In genomic region chr3:93375601-93376000, GRCm38 (mm10) we compare ENCODE assay signal across 33 mouse cellular contexts. TPM values are rescaled to one million over a fixed set of nuclear protein-coding genes. Genes with fewer than 3 reads are reported as not detected.
DNase-seq lines count a peak whose midpoint lies in the region; ATAC-seq and TF ChIP-seq lines count a peak whose summit lies in the region.
"Had no signal": no experiment of that assay in that cellular context is flagged by ENCODE, and none has a peak within 500 bp of the region (broad histone marks: within the 10 kb centered on the region; RNA-seq: fewer than 3 reads in every experiment).

No protein-coding gene starts in this region.

- 74% methylated on average over 5 of the region's 5 CpGs for WGBS in lung, postnatal 0 days
- 88% methylated on average over 5 of the region's 5 CpGs for WGBS in kidney, adult 2 months

- H3K4me3 ChIP-seq in lung, postnatal 0 days (ENCODE audit: low read depth, low read length): no peak overlapping the region
- no peak overlapping the region for H3K4me3 ChIP-seq in kidney, adult 2 months (ENCODE audit: insufficient read depth, low read depth, low read length)
- H3K4me3 ChIP-seq: embryonic facial prominence, embryonic 13.5 days; embryonic facial prominence, embryonic 15.5 days; erythroblast, embryonic 14.5 days; forebrain, embryonic 10.5 days; forebrain, embryonic 12.5 days had no signal

- no peak for ATAC-seq in lung, postnatal 0 days
- peak; percentile 74 for ATAC-seq in granulocyte monocyte progenitor cell, adult 5-6 weeks (replicated peaks; ENCODE audit: poor library complexity, severe bottlenecking)
- peak; percentile 39 for ATAC-seq in megakaryocyte progenitor cell, adult 5-6 weeks (replicated peaks; ENCODE audit: poor library complexity)
- ATAC-seq: activated CD4-positive, CD25-positive, alpha-beta regulatory T cell, adult 4 months; CD4-positive, CD25-positive, alpha-beta regulatory T cell, adult 4 months; forebrain, embryonic 14.5 days; forebrain, embryonic 16.5 days; Patski had no signal

- DNase-seq in lung, postnatal 0 days (ENCODE audit: low spot score): peak; percentile 11
- DNase-seq in lung, postnatal 10 days: no peak
- no peak for DNase-seq in kidney, adult 2 months
- DNase-seq in ovary, postnatal 10 days (ENCODE audit: low spot score): no peak
- DNase-seq: adrenal gland, adult 8-10 months; adrenal gland, postnatal 14 days; adrenal gland, postnatal 36 days; B cell, adult 2 months; cerebellum, adult 11 months; cerebellum, adult 18-20 months; cerebellum, adult 8-10 months; cerebellum, adult 9-11 months; cerebellum, postnatal 14 days; cerebellum, postnatal 36 days; embryo, embryonic 11 days had no signal

- no peak for TF ChIP-seq CTCF in lung, postnatal 0 days (IDR thresholded peaks at IDR 0.05)
- TF ChIP-seq CTCF in kidney, adult 2 months (conservative IDR thresholded peaks at IDR 0.05; ENCODE audit: insufficient read depth, insufficient read length, low read depth, low read length): no peak

- TF ChIP-seq EP300 in lung, postnatal 0 days (IDR thresholded peaks at IDR 0.05): no peak

- TF ChIP-seq POLR2A in kidney, adult 2 months (IDR thresholded peaks at IDR 0.05; ENCODE audit: low read depth, low read length): no peak

- H3K9me3 ChIP-seq in lung, postnatal 0 days (ENCODE audit: low read length): no peaks in the 10 kb centered on the region
- H3K9me3 ChIP-seq: embryonic facial prominence, embryonic 13.5 days; embryonic facial prominence, embryonic 15.5 days; forebrain, embryonic 10.5 days; forebrain, embryonic 12.5 days had no signal

- no peaks in the 10 kb centered on the region for H3K27me3 ChIP-seq in lung, postnatal 0 days (replicated peaks; ENCODE audit: insufficient read depth, low read length)
- H3K27me3 ChIP-seq in kidney, adult 2 months (replicated peaks; ENCODE audit: control insufficient read depth, insufficient read depth, low read length): no peaks in the 10 kb centered on the region
- H3K27me3 ChIP-seq: CH12.LX; embryonic facial prominence, embryonic 13.5 days; embryonic facial prominence, embryonic 15.5 days; forebrain, embryonic 12.5 days had no signal

- no peaks in the 10 kb centered on the region for H3K4me1 ChIP-seq in lung, postnatal 0 days (ENCODE audit: insufficient read depth, low read depth, low read length)
- H3K4me1 ChIP-seq in kidney, adult 2 months (ENCODE audit: control insufficient read depth, insufficient read depth, low read length): no peaks in the 10 kb centered on the region
- H3K4me1 ChIP-seq: embryonic facial prominence, embryonic 13.5 days; forebrain, embryonic 12.5 days had no signal

- H3K4me2 ChIP-seq in lung, postnatal 0 days (replicated peaks; ENCODE audit: low read depth, low read length): no peak overlapping the region
- H3K4me2 ChIP-seq: embryonic facial prominence, embryonic 13.5 days; embryonic facial prominence, embryonic 15.5 days; forebrain, embryonic 12.5 days had no signal

- no peak overlapping the region for H3K27ac ChIP-seq in lung, postnatal 0 days (ENCODE audit: low read length)
- no peak overlapping the region for H3K27ac ChIP-seq in kidney, adult 2 months (ENCODE audit: insufficient read depth, low read depth, low read length)
- H3K27ac ChIP-seq: embryonic facial prominence, embryonic 13.5 days; embryonic facial prominence, embryonic 15.5 days; forebrain, embryonic 10.5 days; forebrain, embryonic 12.5 days had no signal

- H3K36me3 ChIP-seq in lung, postnatal 0 days (ENCODE audit: insufficient read depth, low read length): no peaks in the 10 kb centered on the region
- H3K36me3 ChIP-seq in kidney, adult 2 months (ENCODE audit: control insufficient read depth, insufficient read depth, low read length): no peaks in the 10 kb centered on the region
- H3K36me3 ChIP-seq: embryonic facial prominence, embryonic 13.5 days; embryonic facial prominence, embryonic 15.5 days; forebrain, embryonic 10.5 days; forebrain, embryonic 12.5 days; G1E had no signal

- no peak overlapping the region for H3K9ac ChIP-seq in lung, postnatal 0 days (replicated peaks; ENCODE audit: low read depth)
- H3K9ac ChIP-seq: embryonic facial prominence, embryonic 13.5 days; embryonic facial prominence, embryonic 15.5 days; forebrain, embryonic 12.5 days had no signal

RNA-seq across cellular contexts. Expression of gene Rptn, which starts 17.9 kb away (rescaled TPM):
- polyA plus RNA-seq in lung, postnatal 0 days (2015; fragmentation: Nextera tagmentation; extraction: Ambion mirVana): 0.04 TPM in 1 of 2 replicates, not detected in the other
- not detected in 2 replicates for total RNA-seq in granulocyte monocyte progenitor cell, adult 5-6 weeks (2014; fragmentation: Nextera tagmentation)
- not detected in 2 replicates for total RNA-seq in granulocyte monocyte progenitor cell, adult 5-6 weeks (2017)
- total RNA-seq in megakaryocyte progenitor cell, adult 5-6 weeks (2015): not detected in 2 replicates
- total RNA-seq in megakaryocyte progenitor cell, adult 5-6 weeks (2017): not detected in 2 replicates
- polyA plus RNA-seq in kidney, adult 2 months (2012; rRNA removed): not detected in 2 replicates
- total RNA-seq: adrenal gland, adult 18-20 months; adrenal gland, adult 8-10 months; adrenal gland, postnatal 14 days; adrenal gland, postnatal 36 days; CH12.LX; common myeloid progenitor, adult 5-6 weeks had no signal
- polyA plus RNA-seq: brain, embryonic 14.5 days; CD4-positive, CD25-positive, alpha-beta regulatory T cell, adult 4 months; embryonic facial prominence, embryonic 11.5 days; embryonic facial prominence, embryonic 13.5 days; forebrain, embryonic 10.5 days; forebrain, embryonic 12.5 days; forebrain, embryonic 14.5 days; forebrain, embryonic 16.5 days; G1E; Patski had no signal

RNA-seq across cellular contexts. Expression of gene Hrnr, which starts 56.1 kb away (rescaled TPM):
- polyA plus RNA-seq in lung, postnatal 0 days (2015; fragmentation: Nextera tagmentation; extraction: Ambion mirVana): not detected in 2 replicates
- not detected in 2 replicates for total RNA-seq in granulocyte monocyte progenitor cell, adult 5-6 weeks (2014; fragmentation: Nextera tagmentation)
- not detected in 2 replicates for total RNA-seq in granulocyte monocyte progenitor cell, adult 5-6 weeks (2017)
- total RNA-seq in megakaryocyte progenitor cell, adult 5-6 weeks (2015): not detected in 2 replicates
- not detected in 2 replicates for total RNA-seq in megakaryocyte progenitor cell, adult 5-6 weeks (2017)
- not detected in 2 replicates for polyA plus RNA-seq in kidney, adult 2 months (2012; rRNA removed)
- total RNA-seq: adrenal gland, adult 18-20 months; adrenal gland, adult 8-10 months; adrenal gland, postnatal 14 days; adrenal gland, postnatal 36 days; CH12.LX; common myeloid progenitor, adult 5-6 weeks had no signal
- polyA plus RNA-seq: activated CD4-positive, CD25-positive, alpha-beta regulatory T cell, adult 4 months; brain, embryonic 14.5 days; CD4-positive, CD25-positive, alpha-beta regulatory T cell, adult 4 months; embryonic facial prominence, embryonic 11.5 days; erythroblast, embryonic 14.5 days; forebrain, embryonic 10.5 days; forebrain, embryonic 12.5 days; forebrain, embryonic 14.5 days; forebrain, embryonic 16.5 days; G1E; Patski had no signal
